Mouse (Mus musculus): ENCODE results near the gene Alg1.

- no peak for TF ChIP-seq POLR2A (IDR thresholded peaks at IDR 0.05; ENCODE audit: insufficient read depth, low read length)
- TF ChIP-seq EP300 (IDR thresholded peaks at IDR 0.05; ENCODE audit: insufficient read depth, low read depth, low read length): no peak
Observed at GRCm38 (mm10) chr16:5263156-5263555, 29.7 kb downstream of the Alg1 start.
